Mouse (Mus musculus) Muller cell, postnatal 12 days (primary cell): ENCODE data around the gene Uts2.
"Not testable (repeated sequence)": the region's sequence is repeated elsewhere in the genome, so short reads cannot be mapped to it uniquely, and the experiment has no call there.

Experiments used
- DNase-seq: peaks from one replicate; pipeline ENCODE4 v3.0.0-alpha.2; 2015; ENCODE audit errors: inconsistent ontology term

Gene Uts2

DNA sequence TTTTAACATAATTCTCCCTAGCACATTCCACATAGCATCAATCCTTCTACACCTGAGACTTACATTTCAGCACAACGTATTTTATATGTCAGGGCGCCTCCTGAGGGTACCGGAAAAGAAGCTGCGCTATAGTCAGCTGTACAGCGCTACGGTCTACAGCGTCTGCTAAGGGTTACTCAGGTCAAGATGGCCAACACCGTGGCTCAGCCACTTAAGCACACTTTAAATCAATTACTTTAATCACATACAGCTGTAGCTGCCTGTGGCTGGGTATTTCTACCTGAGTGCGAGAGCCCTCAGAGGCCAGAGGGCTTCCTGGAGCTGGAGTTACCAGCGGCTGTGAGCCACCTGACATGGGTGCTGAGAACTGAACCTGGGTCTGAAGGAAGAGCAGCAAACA is 19.0 kb downstream of the Uts2 start:
- no peak for DNase-seq

- not testable (repeated sequence) for DNase-seq
Observed at GRCm38 (mm10) chr4:151017356-151017755, 20.5 kb downstream of the Uts2 start.

GRCm38 (mm10) chr4:151024152-151024551 is 27.3 kb downstream of the Uts2 start:
- no peak for DNase-seq

DNA sequence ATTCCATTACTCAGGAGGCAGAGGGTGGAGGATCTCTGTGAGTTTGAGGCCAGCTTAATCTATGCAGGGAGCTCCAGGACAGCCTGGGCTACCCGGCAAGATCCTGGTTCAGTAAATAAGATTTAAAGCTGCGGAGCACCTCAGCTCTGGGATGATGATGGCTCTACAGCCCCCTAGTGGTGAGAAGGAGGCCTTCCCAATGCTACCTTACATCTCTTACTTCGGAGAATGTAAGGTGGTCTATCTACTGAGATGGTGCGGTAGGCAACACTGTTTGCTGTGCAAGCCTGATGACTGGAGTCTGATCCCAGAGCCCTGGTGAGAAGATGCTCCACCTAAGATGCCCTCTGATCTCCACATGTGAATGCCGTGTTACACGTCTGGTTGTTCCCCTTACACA is 30.1 kb downstream of the Uts2 start:
- no peak for DNase-seq

- DNase-seq: no peak
Observed at GRCm38 (mm10) chr4:151036521-151036920, 39.6 kb downstream of the Uts2 start.

- no peak for DNase-seq
Observed at GRCm38 (mm10) chr4:151037800-151038199, 40.9 kb downstream of the Uts2 start.

DNA sequence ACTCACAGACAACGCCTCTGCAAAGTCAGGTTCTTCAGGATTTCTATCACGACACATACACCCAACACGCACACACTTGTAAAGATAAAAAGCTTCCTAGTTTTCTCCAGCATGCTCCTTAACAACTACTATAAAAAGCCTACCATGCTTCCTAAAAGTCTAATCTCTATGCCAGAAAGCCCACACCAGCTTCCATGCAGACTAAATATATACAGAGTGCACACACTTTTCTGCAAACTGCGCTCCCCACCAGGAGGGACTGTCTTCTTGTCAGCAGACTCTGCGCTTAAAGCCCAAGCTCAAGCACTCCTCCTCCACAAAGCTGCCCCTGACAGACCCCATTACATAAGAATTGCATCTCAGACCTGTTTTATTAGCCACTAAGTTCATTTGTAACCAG is 44.6 kb downstream of the Uts2 start:
- no peak for DNase-seq

- peak; percentile 30 for DNase-seq
Observed at GRCm38 (mm10) chr4:151043281-151043680, 46.4 kb downstream of the Uts2 start.

- peak; percentile 98 for DNase-seq
Observed at GRCm38 (mm10) chr4:151044037-151044943, 47.4 kb downstream of the Uts2 start, which contains the start of gene Per3. TSS of gene Per3 (minus strand) at chr4:151044665.

DNA sequence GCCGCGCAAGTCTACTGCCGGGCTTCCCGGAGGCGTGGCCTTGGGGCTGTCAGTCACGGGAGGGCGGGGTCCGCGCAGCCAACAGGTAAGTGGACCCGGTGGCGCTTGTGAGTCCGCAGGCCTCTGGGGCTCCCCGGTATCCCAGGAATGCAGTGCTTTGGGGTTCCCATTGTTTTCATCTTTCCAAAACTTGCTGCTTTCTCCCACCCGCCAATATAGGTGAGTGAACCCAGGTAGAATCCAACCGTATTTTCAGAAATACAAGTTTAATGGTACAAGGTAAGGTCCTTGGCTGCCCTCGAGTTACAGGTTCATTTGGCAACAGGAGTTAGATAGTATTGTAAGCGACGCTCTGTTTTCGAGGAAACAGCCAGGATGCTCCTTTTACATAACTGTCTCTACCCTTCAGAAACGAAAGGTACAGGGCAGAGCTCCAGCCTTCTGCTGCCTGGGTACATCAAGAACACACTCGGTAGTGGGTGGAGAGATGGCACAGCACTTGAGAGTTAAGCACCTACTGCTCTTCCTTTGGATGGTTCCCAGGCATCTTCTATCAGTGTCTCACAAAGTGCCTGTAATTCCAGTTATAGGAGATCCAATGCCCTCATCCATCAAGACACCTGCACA is 48.2 kb downstream of the Uts2 start:
- no peak for DNase-seq

DNA sequence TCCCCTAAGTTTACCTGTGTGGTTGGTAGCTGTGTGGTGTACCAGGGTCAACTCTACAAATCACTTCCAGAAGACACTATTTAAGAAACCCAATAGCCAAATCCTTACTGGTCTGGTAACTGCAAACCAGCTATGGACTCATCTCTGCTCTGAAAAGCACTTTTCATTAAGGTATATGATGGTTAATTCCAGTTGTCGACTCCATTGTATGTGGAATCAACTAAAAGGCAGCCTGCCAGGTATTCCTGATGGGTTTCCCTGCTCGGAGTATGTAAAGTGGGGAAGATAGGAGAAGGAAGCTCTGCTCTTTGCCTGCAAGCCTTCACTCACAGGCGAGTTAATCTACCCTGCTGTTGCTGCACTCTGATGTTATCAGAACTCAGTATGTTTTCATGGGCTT is 49.6 kb downstream of the Uts2 start:
- DNase-seq: no peak

GRCm38 (mm10) chr4:151051162-151051561 is 54.3 kb downstream of the Uts2 start:
- no peak for DNase-seq
